Mouse (Mus musculus) thymus, postnatal 25 days (tissue): ENCODE results near the gene Cdc27.
"Not testable (repeated sequence)": the region's sequence is repeated elsewhere in the genome, so short reads cannot be mapped to it uniquely, and the experiment has no call there.

ENCODE experiments used
- DNase-seq: peaks from one replicate; pipeline ENCODE4 v3.0.0; 2022

Gene Cdc27

GRCm38 (mm10) chr11:104550406-104550974 is at the start of gene Cdc27, which contains the start of gene Myl4:
Gene Cdc27, minus strand, starts transcription at chr11:104550620.
Gene Myl4, plus strand, starts transcription at chr11:104550663.
- DNase-seq: peak; percentile 100

GRCm38 (mm10) chr11:104599265-104599945 is 49.0 kb upstream of the Cdc27 start:
- no peak for DNase-seq

DNA sequence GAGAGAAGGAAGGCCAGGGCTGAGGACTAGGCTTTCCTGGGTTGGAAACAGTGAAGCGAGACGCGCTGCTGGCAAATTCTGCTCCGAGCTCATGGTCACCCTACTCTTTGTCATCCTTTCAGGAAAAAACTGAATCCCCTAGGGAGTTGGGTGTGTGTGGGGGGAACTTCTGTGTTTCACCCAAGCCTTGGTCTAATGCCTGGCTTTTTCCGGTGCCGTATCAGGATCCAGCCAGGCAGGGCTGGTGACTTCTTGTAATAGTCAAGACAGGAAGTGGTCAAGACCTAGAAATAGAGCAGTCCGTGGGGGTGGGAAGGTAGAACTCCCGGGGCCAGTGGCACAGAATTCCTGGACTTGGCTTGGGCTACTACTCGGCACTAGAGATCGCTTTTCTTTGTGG is 45.9 kb upstream of the Cdc27 start:
- no peak for DNase-seq

DNA sequence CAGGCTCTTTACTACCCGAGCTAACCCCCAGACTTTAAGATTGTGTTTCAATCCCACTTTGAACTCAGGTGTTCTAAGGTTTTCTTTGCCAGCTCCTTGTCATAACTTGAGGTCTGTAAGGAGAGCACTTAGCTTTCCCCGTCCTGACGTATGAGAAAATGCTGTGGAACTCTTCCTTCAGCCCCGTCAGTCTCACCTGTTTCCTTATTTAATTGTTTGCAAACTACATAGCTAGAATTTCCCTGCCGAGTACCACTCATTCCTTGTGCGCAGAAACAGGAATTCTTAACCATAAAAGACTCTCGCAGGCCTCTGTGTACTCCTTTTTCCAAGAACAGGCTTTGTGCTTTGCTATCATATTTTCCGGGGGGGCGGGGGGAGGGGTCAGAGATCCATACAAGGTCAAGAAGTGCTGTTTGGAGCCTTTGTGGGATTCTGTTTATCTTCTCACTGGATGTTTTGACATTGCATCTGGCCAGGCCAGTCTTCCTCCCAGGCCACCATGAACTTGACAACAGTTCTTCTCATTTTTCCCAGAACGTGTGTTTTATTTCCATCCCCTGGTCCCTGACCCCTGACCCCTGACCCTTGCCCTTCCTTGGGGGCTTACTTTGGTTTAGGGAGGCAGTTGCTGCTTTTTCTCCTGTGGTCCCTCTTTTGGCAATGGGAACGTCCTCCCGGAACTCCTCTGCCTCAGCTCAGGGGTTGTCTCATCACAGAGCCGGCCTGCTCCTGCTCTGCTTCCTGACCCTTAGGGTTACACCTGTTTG is 41.8 kb upstream of the Cdc27 start:
- DNase-seq: no peak

- DNase-seq: peak; percentile 81
Measured at GRCm38 (mm10) chr11:104590148-104590547, 39.7 kb upstream of the Cdc27 start.

GRCm38 (mm10) chr11:104589570-104589969 is 39.1 kb upstream of the Cdc27 start:
- no peak for DNase-seq

GRCm38 (mm10) chr11:104588513-104588912 is 38.1 kb upstream of the Cdc27 start:
- DNase-seq: no peak

- no peak for DNase-seq
Measured at GRCm38 (mm10) chr11:104587904-104588303, 37.5 kb upstream of the Cdc27 start.

GRCm38 (mm10) chr11:104585495-104585894 is 35.1 kb upstream of the Cdc27 start:
- DNase-seq: no peak

DNA sequence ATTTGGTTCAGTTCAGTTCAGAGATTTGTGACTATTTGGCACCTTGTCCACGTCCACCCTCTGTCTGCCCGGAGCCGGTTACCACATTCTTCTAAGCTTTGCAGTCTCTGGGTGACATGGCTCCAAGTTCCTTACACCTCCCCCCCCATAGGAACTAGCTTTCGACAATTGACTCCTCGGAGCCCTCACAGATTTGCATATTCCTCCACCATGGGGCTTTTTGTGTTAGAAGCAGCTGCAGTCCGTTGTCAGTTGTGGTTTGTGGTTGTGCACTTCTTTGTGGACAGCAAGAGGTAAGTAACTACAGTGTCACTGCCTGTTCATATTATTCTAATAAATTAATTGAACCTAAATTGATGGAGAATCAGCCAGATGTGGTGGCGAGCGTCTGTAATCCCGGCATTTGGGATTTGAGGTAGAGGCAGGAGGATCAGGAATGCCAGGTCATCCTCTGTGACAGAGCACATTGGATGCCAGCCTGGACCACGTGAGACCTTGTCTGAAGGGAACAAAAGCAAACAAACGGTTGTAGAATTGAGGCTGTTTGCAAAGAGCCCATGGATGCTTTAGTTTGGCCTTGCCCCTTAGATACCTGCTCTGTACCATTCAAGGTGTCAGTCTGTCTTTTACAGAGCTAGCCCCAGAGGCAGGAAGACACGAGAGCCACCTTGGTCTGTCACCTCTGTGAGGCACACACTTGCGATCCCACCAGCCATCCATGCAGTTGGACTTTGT is 32.4 kb upstream of the Cdc27 start:
- no peak for DNase-seq

DNA sequence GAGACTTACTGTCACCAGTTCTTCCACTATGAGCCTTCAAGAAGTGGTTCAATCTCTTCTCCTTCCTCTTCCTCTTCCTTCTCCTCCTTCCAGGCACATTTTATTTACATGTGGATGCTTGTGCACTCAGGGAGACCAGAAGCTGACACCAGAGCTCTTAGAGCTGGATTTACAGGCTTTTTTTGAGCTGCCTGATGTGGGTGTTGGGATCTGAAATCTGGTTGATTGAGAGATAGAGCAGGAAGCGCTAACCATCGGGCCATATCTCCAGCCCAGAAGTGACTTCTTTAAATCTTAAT is 31.8 kb upstream of the Cdc27 start:
- no peak for DNase-seq

DNA sequence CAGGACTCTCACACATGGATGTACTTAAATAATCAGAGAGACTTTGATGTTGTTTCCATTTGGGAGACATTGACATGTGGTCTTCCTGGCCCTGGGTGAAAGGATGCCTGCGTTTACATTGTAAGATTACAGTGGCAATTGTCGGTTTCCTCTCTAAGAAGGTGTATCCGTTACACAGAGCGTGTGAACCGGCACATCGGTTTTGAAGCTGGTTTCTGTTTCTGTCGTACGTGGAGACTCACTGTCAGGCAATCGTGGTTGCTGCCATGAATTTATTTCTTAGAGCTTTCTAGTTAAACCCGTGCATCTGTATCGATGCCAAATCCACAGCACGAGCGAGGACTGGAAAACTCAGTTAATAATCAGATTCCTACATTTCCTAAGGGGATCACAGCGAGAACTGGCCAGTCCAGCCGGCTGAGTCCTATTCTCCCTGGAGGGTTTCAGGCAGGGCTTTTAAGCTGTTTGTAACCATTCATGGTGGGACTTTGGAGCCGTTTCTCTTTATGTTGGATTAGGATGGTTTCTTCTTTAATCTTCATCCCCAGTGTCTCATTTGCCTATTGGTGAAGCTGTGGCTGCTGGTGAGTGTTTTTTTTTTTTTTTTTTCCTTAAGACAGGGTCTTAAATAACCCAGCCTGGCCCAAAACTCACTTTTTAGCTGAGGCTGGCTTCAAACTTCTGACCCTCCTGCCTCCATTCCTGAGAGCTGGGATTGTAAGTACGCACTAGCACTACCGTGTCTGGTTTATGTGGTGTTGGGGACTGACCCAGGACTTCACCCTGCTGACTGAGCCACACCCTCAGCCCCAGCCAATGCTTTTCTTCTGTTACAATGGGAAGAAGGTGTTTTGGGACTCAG is 31.3 kb upstream of the Cdc27 start:
- DNase-seq: peak; percentile 40

- DNase-seq: no peak
Measured at GRCm38 (mm10) chr11:104580606-104581005, 30.2 kb upstream of the Cdc27 start.

DNA sequence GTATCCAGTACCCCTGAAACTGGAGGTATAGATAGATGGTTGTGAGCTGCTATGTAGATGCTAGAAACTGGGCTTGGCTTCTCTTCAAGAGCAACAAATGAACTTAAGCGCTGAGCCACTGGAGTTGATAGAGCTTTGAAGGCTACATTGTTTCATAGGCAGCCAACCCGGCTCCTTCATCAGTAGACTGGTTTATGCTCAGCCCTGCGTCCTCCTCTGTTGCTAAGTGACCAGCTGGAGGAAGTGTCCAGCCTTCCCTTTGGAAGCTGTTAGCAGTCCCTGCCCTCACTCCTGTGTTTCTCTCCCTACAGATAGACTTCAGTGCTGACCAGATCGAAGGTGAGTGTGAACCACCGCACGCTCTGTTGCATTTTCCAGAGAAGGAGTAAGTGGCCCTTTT is 29.7 kb upstream of the Cdc27 start:
- DNase-seq: no peak

DNA sequence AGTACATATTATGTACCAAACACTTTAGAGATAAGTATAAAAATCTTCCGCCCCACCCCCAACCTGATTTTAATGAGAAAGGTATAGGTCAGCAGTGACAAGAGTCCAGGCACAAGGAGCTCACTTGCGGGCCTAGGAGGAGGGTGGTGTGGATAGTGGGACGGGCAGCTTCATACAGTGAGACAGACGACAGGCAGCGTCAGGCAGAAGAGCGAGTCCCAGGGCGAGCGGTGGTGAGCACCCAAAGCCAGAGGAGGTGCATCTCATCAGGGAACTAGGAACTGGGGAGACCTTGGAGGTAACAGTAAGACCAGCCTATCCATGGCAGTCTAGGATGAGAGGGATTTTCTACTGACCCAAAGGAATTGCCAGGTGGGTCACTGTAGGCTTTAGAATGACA is 29.2 kb upstream of the Cdc27 start:
- no peak for DNase-seq

DNA sequence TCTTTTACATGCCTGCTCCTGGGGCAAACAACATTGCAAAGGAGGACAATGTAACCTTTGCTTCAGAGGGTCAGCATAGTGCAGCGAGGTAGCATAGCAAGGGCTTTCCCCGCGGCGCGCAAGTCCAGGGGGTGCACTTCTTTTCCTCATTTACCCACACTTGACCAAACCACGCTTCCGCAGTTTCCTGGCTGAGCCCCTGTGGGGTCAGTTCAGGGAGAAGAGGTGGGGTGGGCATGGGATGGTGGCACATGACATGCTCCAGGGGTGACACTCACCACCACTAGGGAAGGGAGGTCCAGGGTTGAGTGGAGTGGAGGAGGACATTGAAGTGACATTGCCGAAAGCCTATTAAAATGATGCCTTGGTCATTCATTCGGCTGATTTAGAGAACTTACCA is 28.7 kb upstream of the Cdc27 start:
- no peak for DNase-seq

DNA sequence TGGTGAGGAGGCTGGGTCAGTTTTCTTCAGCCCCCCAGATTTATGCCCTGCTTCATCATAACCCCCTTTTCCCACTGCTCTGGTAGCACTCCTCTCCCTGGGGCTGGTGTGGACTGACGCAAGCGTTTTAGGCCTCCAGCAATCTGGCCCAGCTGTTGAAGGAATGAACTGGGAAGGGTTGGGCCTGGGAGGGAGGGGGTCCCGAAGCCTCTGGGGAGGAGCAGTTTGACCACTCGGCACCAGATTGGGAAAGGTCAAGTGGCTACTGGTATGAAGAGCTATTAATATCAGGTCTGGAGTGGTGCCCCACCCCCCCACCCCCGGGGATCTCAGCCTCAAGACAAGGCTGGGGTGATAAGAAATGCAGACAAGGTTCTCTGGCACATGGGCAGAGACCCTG is 27.7 kb upstream of the Cdc27 start:
- no peak for DNase-seq

DNA sequence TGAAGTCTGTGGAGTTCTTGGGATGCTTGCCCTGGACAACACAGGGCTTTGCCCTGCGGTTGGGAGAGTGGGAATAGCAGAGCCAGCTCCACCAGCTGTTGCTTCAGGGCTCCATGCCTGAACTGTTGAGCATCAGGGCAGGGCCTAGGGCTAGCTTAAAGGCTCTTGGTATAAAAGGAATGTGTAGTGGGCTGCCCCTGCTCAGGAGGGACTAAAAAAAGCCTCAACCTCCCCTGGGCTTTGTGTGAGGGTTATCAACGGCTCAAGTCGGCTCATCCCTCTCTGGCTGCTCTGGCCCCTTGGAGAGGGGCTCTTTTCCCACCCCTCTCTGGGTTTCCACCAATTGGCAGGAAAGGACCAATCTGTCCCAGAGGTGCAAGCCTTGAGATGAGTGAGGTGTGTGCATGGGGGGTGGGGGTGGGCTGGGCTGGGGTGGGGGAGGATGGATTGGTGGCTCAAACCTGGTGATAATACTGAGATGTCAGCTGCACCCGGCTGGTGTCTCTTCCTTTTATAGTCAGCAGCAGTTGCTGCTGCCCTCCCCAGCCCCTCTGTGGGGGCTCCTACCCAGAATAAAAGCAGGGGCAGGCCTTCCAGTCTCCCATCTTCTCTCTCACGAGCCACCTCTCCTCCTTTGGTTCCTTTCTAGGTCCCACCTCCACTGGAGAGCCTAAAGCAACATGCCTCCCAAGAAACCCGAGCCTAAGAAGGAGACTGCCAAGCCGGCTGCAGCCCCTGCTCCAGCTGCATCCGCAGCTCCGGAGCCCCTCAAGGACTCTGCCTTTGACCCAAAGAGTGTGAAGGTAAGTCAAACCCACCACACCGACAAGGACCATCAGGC is 26.6 kb upstream of the Cdc27 start:
- no peak for DNase-seq

GRCm38 (mm10) chr11:104572566-104572965 is 22.1 kb upstream of the Cdc27 start:
- DNase-seq: no peak

GRCm38 (mm10) chr11:104572091-104572490 is 21.7 kb upstream of the Cdc27 start:
- no peak for DNase-seq

DNA sequence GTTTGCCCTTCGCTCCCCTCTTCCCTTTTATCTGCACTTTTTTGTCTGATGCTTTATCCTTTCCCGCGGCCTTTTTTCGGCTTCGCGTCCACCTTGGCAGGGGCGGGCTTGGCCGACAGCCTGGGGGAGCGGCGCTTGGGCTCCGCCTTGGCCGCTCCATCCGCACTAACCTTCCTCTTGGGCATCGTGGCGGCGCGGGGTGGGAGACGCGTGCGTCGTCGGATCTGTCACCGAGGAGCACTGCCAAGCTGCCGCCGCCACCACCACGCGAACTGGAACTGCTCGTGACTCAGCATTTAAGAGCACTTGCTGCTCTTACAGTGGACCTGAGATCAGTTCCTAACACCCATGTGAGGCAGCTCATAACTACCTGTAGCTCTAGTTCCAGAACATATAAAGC is 21.0 kb upstream of the Cdc27 start:
- not testable (repeated sequence) for DNase-seq

- not testable (repeated sequence) for DNase-seq
Measured at GRCm38 (mm10) chr11:104570515-104570914, 20.1 kb upstream of the Cdc27 start.
